Mouse (Mus musculus) midbrain, postnatal 0 days (tissue): ENCODE measurements around the gene Ninj1. TPM values are rescaled to one million over a fixed set of nuclear protein-coding genes. Genes with fewer than 3 reads are reported as not detected.

Source experiments
- ATAC-seq: fragments of 200-750 bp; cut with Nextera tagmentation; 2 replicates; pipeline ENCODE4 v1.8.0; 2017; ENCODE audit warnings: moderate number of reproducible peaks, mild to moderate bottlenecking, moderate TSS enrichment, moderate library complexity; ENCODE audit not compliant: low FRiP score
- DNase-seq: peaks from one replicate; pipeline ENCODE4 v3.0.0-alpha.2; 2015; ENCODE audit warnings: low spot score
- H3K27ac ChIP-seq: fragments of 300-500 bp; sonication (generic); 2 replicates; pipeline ENCODE4 v1.5.1; 2014; ENCODE audit warnings: low read depth, mild to moderate bottlenecking, low read length, mixed read lengths
- H3K27me3 ChIP-seq: fragments of 300-500 bp; sonication (generic); 2 replicates; pipeline ENCODE4 v1.6.1; 2014; ENCODE audit warnings: low read length, control low read depth, mixed read lengths; ENCODE audit not compliant: insufficient read depth
- H3K36me3 ChIP-seq: fragments of 300-500 bp; sonication (generic); 2 replicates; pipeline ENCODE4 v1.6.1; 2014; ENCODE audit warnings: low read length, control low read depth, mixed read lengths; ENCODE audit not compliant: insufficient read depth
- H3K4me1 ChIP-seq: fragments of 300-500 bp; sonication (generic); 2 replicates; pipeline ENCODE4 v1.6.1; 2014; ENCODE audit warnings: mild to moderate bottlenecking, control low read depth, antibody characterized with exemption, low read length, mixed read lengths; ENCODE audit not compliant: insufficient read depth
- H3K4me2 ChIP-seq: fragments of 300-500 bp; sonication (generic); 2 replicates; pipeline ENCODE4 v1.6.1; 2014; ENCODE audit warnings: low read depth, mild to moderate bottlenecking, low read length, mixed read lengths; ENCODE audit not compliant: poor library complexity, severe bottlenecking
- H3K4me3 ChIP-seq: fragments of 300-500 bp; sonication (generic); 2 replicates; pipeline ENCODE4 v1.5.1; 2014; ENCODE audit warnings: low read depth, mild to moderate bottlenecking, low read length, moderate library complexity
- H3K9ac ChIP-seq: fragments of 300-500 bp; sonication (generic); replicated peaks from 2 replicates; pipeline ENCODE4 v1.6.1; 2014; ENCODE audit warnings: mild to moderate bottlenecking, low read length, moderate library complexity, mixed read lengths; ENCODE audit not compliant: poor library complexity, severe bottlenecking
- H3K9me3 ChIP-seq: fragments of 300-500 bp; sonication (generic); 2 replicates; pipeline ENCODE4 v1.6.1; 2016; ENCODE audit warnings: low read length, control low read depth
- CTCF ChIP-seq: IDR thresholded peaks from 2 replicates; pipeline ENCODE4 v1.5.1; 2016; ENCODE audit warnings: antibody characterized with exemption, mild to moderate bottlenecking
- WGBS: fragments of 180-500 bp; shearing (Covaris S2); extraction: QIAGEN DNeasy Blood & Tissue Kit; methylation state at CpG from one replicate; pipeline ENCODE4 v1.1.7; 2014; 5-methylcytosine and 5-hydroxymethylcytosine counted together
- polyA plus RNA-seq: library from polyadenylated mRNA; unstranded; fragments of >200 nt; fragmentation: Nextera tagmentation; extraction: Ambion mirVana; gene quantifications from 2 replicates; pipeline ENCODE4 v1.2.1, GENCODE M21; 2015
- total RNA-seq: library from RNA; depleted of rRNA; stranded (reverse); fragments of >200 nt; gene quantifications from 2 replicates; pipeline ENCODE4 v1.2.3, GENCODE M21; 2014

Gene Ninj1
- total and polyA plus RNA-seq, 2 experiments from 2014 or later, result 29.7 to 34.8 TPM

- 87% methylated on average over 5 of the region's 5 CpGs for WGBS
- Histone ChIP-seq H3K36me3 (peaks cover 7% of the 10 kb centered on the region; the same call in 1 of the 2 replicates), H3K4me2 (no peak overlapping the region), H3K4me1 (no peaks in the 10 kb centered on the region), H3K9ac (no peak overlapping the region), H3K27ac (no peak overlapping the region), H3K27me3 (no peaks in the 10 kb centered on the region), H3K9me3 (no peaks in the 10 kb centered on the region), H3K4me3 (no peak overlapping the region)
- TF ChIP-seq CTCF, result no peak
- DNase-seq (no peak), ATAC-seq (no peak)
Observed at GRCm38 (mm10) chr13:49196211-49196610, 8.9 kb downstream of the Ninj1 start.

GRCm38 (mm10) chr13:49196766-49197165 lies 9.5 kb downstream of the Ninj1 start:
- ATAC-seq, result no peak
- H3K36me3 ChIP-seq, result peaks cover 7% of the 10 kb centered on the region; the same call in 1 of the 2 replicates
- WGBS, result 71% methylated on average over 6 of the region's 6 CpGs

GRCm38 (mm10) chr13:49198734-49199133 lies 11.4 kb downstream of the Ninj1 start:
- H3K36me3 ChIP-seq, result peaks cover 7% of the 10 kb centered on the region; the same call in 1 of the 2 replicates
- no peak overlapping the region for H3K27ac ChIP-seq
- no peak for TF ChIP-seq CTCF
- ATAC-seq, result no peak
- 92% methylated on average over 9 of the region's 9 CpGs for WGBS
- no peaks in the 10 kb centered on the region for H3K27me3 ChIP-seq
- no peak overlapping the region for H3K9ac ChIP-seq
- DNase-seq, result no peak
- H3K9me3 ChIP-seq, result no peaks in the 10 kb centered on the region
- H3K4me2 ChIP-seq, result no peak overlapping the region
- H3K4me3 ChIP-seq, result no peak overlapping the region
- H3K4me1 ChIP-seq, result no peaks in the 10 kb centered on the region

More at GRCm38 (mm10) chr13:49196766-49197165, 9.5 kb downstream of the Ninj1 start:
- no peak for TF ChIP-seq CTCF
- Histone ChIP-seq H3K27ac (no peak overlapping the region), H3K4me2 (no peak overlapping the region), H3K27me3 (no peaks in the 10 kb centered on the region), H3K9me3 (no peaks in the 10 kb centered on the region), H3K9ac (no peak overlapping the region), H3K4me1 (no peaks in the 10 kb centered on the region), H3K4me3 (no peak overlapping the region)
- DNase-seq, result peak; percentile 66

- WGBS, result 97% methylated on average over 7 of the region's 7 CpGs
Observed at GRCm38 (mm10) chr13:49199891-49200290, 12.6 kb downstream of the Ninj1 start.

GRCm38 (mm10) chr13:49200688-49201087 lies 13.4 kb downstream of the Ninj1 start:
- Histone ChIP-seq H3K4me1 (no peaks in the 10 kb centered on the region), H3K4me2 (no peak overlapping the region), H3K9ac (no peak overlapping the region), H3K27me3 (no peaks in the 10 kb centered on the region), H3K27ac (no peak overlapping the region), H3K36me3 (peaks cover 4% of the 10 kb centered on the region; the same call in 1 of the 2 replicates), H3K4me3 (no peak overlapping the region), H3K9me3 (no peaks in the 10 kb centered on the region)
- ATAC-seq (no peak), DNase-seq (no peak)
- no peak for TF ChIP-seq CTCF
- 87% methylated on average over 13 of the region's 13 CpGs for WGBS

More at GRCm38 (mm10) chr13:49199891-49200290, 12.6 kb downstream of the Ninj1 start:
- Histone ChIP-seq H3K9me3 (no peaks in the 10 kb centered on the region), H3K36me3 (peaks cover 7% of the 10 kb centered on the region; the same call in 1 of the 2 replicates), H3K4me2 (no peak overlapping the region), H3K9ac (no peak overlapping the region), H3K27me3 (no peaks in the 10 kb centered on the region), H3K27ac (no peak overlapping the region), H3K4me3 (no peak overlapping the region), H3K4me1 (no peaks in the 10 kb centered on the region)
- ATAC-seq (no peak), DNase-seq (no peak)
- no peak for TF ChIP-seq CTCF

GRCm38 (mm10) chr13:49202556-49202955 lies 15.3 kb downstream of the Ninj1 start:
- no peak overlapping the region for H3K4me2 ChIP-seq
- no peaks in the 10 kb centered on the region for H3K9me3 ChIP-seq
- no peaks in the 10 kb centered on the region for H3K27me3 ChIP-seq
- DNase-seq (no peak), ATAC-seq (no peak)
- TF ChIP-seq CTCF, result no peak
- H3K4me1 ChIP-seq, result no peaks in the 10 kb centered on the region
- 90% methylated on average over 7 of the region's 7 CpGs for WGBS
- H3K36me3 ChIP-seq, result no peaks in the 10 kb centered on the region; the same call in 1 of the 2 replicates
- no peak overlapping the region for H3K27ac ChIP-seq
- H3K4me3 ChIP-seq, result no peak overlapping the region
- H3K9ac ChIP-seq, result no peak overlapping the region
